Mouse (Mus musculus) cerebellum, adult 18-20 months (tissue): ENCODE measurements around the gene Thada.
"Not testable (repeated sequence)": the region's sequence is repeated elsewhere in the genome, so short reads cannot be mapped to it uniquely, and the experiment has no call there.

Experiments
- DNase-seq, 2 experiments: peaks; one replicate each; pipeline ENCODE4 v3.0.0; 2021

Thada gene

GRCm38 (mm10) chr17:84340574-84340973 is 125.4 kb downstream of the Thada start:
- no peak for DNase-seq

DNA sequence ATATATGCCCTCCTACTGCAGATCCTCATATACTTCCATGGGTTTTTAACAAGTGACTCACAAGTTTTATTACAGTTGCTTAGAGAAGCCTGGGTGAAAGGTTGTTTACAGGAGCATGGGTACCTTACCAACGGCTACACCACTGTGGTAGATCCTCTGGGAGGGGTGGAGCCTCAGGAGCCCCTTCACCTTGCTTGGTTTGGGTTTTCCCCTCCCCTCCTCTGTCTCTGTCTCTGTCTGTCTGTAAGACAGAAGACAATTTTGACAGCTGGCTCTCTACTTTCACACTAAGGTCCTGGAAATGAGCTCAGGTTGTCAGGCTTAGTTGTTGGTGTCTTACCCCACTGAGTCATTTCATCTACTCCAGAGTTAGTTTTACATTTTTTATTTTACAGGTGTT is 130.0 kb downstream of the Thada start:
- DNase-seq, result no peak

DNA sequence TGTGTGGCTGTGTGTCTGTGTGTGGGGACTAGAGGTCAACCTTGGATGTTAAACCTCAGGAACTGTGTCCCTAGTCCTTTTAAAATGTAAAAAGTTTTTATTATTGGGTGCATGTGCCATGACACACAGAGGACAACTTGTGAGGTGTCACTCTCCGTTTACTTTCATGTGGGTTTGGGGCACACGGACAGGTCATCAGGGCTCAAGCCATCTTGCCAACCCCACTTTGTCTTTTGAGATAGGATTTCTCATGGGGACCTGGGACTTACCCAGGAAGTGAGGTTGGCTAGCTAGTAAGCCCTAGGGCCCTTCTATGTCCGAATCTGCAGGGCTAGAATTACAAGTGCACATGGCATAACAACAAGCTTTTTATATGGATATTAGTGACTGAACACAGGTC is 130.9 kb downstream of the Thada start:
- DNase-seq, result no peak

- DNase-seq, result no peak
Measured at GRCm38 (mm10) chr17:84334241-84335014, 131.6 kb downstream of the Thada start.

DNA sequence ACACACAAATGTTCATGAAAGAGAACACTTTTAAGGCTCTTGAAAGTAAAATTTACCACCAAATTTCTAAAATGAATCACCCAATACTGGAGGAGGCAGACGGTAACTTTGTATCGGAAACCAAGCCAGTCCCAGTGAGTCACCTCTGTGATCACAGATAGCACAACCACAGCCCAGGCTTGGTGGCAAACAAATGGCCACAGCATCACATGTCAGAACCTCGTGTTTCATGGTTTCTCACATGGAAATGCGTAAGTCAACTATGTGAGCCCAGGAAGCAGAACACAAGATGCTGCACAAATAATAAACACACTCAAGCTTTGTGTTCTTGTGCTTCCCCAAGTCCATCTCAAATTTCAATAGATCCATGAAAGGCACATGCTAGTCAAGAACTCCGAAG is 133.1 kb downstream of the Thada start:
- no peak for DNase-seq

- no peak for DNase-seq
Measured at GRCm38 (mm10) chr17:84330986-84331385, 135.0 kb downstream of the Thada start.

- no peak for DNase-seq
Measured at GRCm38 (mm10) chr17:84330506-84330905, 135.5 kb downstream of the Thada start.

DNA sequence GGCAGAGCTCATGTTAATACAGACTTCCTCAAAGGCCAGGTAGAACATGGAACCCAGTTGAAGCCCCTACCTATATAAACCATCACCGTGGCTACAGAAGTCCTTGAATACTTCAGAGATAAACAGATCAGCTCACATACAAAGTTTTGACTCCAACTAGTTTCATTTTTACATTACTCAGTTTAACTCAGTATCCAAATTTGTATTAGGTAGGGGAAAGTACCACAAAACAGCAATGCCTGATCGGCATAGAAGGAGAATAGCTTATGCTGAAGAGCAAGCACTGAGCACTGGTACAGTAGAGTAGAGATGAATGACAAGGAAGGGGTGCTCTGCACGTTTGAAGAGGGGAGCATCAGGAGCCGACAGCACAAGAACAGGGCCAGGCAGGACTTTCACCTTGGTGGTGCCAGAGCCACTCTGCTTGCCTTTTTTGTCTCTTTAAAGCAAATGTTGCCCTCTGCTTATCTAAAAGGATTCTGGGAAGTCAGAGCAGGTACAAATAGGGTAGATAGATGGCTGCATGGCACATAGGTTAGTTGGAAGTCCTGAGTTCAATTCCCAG is 136.0 kb downstream of the Thada start:
- no peak for DNase-seq

- DNase-seq, result no peak
Measured at GRCm38 (mm10) chr17:84328526-84328925, 137.5 kb downstream of the Thada start.

- no peak for DNase-seq
Measured at GRCm38 (mm10) chr17:84327051-84327925, 138.7 kb downstream of the Thada start.

- no peak for DNase-seq
Measured at GRCm38 (mm10) chr17:84322176-84322575, 143.8 kb downstream of the Thada start.

- DNase-seq, result no peak
Measured at GRCm38 (mm10) chr17:84321351-84321750, 144.7 kb downstream of the Thada start.

GRCm38 (mm10) chr17:84320576-84320975 is 145.4 kb downstream of the Thada start:
- no peak for DNase-seq

DNA sequence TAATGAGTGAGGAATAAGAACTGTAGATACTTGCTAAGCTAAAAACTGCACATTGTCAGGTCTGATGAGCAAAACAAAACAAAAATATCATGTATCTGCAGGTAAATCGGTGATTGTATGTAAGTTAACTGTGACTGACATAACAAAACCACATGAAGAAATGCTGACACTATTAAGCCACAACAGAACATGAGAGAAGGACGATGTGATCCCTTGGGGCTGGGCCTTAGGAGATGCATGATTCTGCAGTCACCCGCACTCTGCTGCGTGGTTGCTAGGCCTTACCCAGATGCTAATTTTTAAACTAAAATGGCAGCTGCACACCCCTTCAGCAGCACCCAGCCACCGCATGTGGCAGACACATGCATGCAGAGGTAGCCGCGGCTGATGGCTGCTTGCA is 151.7 kb downstream of the Thada start:
- DNase-seq, result no peak

GRCm38 (mm10) chr17:84313494-84313893 is 152.5 kb downstream of the Thada start:
- no peak for DNase-seq

GRCm38 (mm10) chr17:84306151-84306550 is 159.9 kb downstream of the Thada start:
- no peak for DNase-seq

- DNase-seq, result no peak
Measured at GRCm38 (mm10) chr17:84305074-84305473, 160.9 kb downstream of the Thada start.

DNA sequence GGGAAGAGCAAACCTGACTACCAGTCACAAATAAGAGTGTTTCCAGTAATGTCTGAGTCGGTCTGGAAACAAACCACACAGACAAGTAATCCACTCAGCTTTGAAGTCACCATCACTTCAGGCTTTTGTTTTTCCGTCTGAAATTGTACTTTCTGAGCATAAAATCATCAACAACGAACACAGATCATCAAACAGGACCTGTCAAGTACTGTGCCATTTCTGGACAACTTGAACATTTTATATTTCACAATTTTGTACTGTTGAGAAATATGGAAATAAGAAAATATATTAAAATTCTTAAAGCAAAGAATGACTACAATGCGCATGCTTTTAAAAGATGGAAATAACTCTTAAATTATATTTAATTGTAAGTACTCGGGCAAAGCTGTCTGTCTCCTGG is 161.9 kb downstream of the Thada start:
- no peak for DNase-seq

DNA sequence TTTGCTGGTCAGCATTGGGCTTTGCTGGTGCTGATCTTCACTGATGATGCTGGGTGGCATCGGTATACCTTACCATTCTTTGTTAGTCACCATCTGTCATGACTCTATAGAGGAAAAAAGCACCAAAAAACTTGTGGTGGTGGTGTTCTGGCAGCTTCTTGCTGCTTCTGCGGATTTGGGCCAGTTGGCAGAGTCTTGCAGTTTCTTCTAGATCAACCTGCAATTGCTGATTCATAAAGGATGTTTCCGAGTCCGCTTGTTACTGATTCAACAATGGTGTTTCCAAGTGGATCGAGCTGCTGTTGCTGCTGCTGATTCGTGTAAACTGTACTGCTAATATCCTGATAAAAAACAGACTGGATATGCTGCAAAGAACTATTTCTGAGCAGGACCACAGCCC is 168.0 kb downstream of the Thada start:
- DNase-seq, result no peak

DNA sequence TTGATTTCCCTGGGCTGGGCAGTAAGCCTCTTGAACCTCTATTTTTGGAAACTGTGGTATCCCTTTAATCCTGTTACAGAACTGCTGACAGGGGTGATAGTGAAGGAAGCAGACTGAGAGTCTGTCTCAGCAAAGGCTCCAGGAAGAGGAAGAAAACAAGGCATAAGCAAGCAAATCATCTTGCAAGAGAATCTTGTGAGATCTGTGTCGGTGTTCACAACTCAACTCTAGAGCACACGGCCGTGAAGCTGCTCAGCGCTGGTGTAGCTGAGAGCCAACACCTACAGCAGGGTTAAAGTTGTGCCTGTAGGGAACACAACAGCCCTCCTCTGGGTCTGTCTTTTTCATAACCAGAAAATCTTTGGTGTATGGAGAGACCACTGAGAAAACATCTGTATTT is 172.8 kb downstream of the Thada start:
- DNase-seq, result no peak

DNA sequence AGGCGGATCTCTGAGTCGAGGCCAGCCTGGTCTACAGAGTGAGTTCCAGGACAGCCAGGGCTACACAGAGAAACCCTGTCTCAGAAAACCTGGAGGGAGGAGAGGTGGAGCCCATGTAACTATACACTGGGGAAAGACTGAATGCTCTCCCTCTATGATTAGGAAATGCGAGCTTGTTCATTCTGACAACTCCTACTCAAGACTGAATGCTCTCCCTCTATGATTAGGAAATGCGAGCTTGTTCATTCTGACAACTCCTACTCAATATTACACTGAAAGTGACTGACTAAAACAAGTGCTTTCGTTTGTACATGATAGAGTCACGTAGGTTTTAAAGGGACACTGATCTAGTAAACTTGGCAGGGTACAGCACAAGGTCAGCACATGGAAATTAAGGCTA is 174.8 kb downstream of the Thada start:
- DNase-seq, result not testable (repeated sequence)

GRCm38 (mm10) chr17:84287675-84288420 is 178.2 kb downstream of the Thada start:
- DNase-seq, result no peak

DNA sequence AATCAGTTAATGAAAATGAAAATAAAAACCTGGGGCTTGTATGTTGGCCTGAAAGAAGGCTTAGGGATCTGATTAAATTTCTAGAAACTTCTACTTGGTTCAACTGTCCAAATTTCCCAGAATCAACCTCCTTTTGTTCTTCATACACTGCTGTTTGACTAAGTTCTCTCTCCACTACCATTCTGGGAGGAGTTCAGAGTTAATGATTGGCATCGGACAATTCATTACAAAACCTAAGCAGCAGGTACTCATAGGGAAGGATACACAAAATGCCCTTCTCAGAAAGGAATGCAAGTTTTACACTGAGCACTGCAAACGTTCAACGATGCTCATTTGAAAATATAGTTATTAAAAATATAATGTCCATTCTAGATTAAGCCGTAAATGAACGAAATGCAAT is 179.5 kb downstream of the Thada start:
- DNase-seq, result no peak
